Comparison of ENCODE assay signal across 29 mouse cellular contexts in genomic region chr12:108288127-108288880, GRCm38 (mm10). TPM values are rescaled to one million over a fixed set of nuclear protein-coding genes. Genes with fewer than 3 reads are reported as not detected.
DNase-seq lines count a peak whose midpoint lies in the region; ATAC-seq and TF ChIP-seq lines count a peak whose summit lies in the region.
"Had no signal": no experiment of that assay in that cellular context is flagged by ENCODE, and none has a peak within 500 bp of the region (broad histone marks: within the 10 kb centered on the region; RNA-seq: fewer than 3 reads in every experiment).

No protein-coding gene starts in this region.

- H3K9ac ChIP-seq in hindbrain, embryonic 16.5 days (ENCODE audit: low read depth, low read length), result peak overlapping the region; percentile 33; the same call in 1 of the 2 replicates
- H3K9ac ChIP-seq: embryonic facial prominence, embryonic 13.5 days; forebrain, embryonic 12.5 days; intestine, embryonic 15.5 days; liver, embryonic 12.5 days; liver, postnatal 0 days; midbrain, embryonic 12.5 days had no signal

- H3K27me3 ChIP-seq in hindbrain, embryonic 16.5 days (replicated peaks; ENCODE audit: control insufficient read depth, insufficient read depth, low read length), result no peaks in the 10 kb centered on the region
- H3K27me3 ChIP-seq in hindbrain, embryonic 10.5 days (ENCODE audit: insufficient read depth, poor library complexity, severe bottlenecking), result 0 out of 2 replicates have a peak, but pooled peaks cover 2% of the 10 kb centered on the region
- H3K27me3 ChIP-seq in E14TG2a.4 (ENCODE audit: insufficient read depth, low read length) (peaks cover 33% of the 10 kb centered on the region), G1E (ENCODE audit: insufficient read depth, low read length) (no peaks in the 10 kb centered on the region)
- H3K27me3 ChIP-seq: forebrain, embryonic 12.5 days; intestine, embryonic 15.5 days; midbrain, embryonic 12.5 days; Patski had no signal

- no peaks in the 10 kb centered on the region for H3K9me3 ChIP-seq in hindbrain, embryonic 16.5 days (ENCODE audit: control insufficient read depth, low read length)
- no peaks in the 10 kb centered on the region for H3K9me3 ChIP-seq in hindbrain, embryonic 10.5 days
- H3K9me3 ChIP-seq in E14TG2a.4 (ENCODE audit: low read length) (no peaks in the 10 kb centered on the region), G1E (replicated peaks) (peaks cover 90% of the 10 kb centered on the region)
- H3K9me3 ChIP-seq: embryonic facial prominence, embryonic 13.5 days; forebrain, embryonic 12.5 days; intestine, embryonic 15.5 days; liver, embryonic 12.5 days had no signal

- no peak overlapping the region for H3K27ac ChIP-seq in hindbrain, embryonic 16.5 days (ENCODE audit: low read depth, low read length)
- no peak overlapping the region for H3K27ac ChIP-seq in hindbrain, embryonic 10.5 days
- H3K27ac ChIP-seq: embryonic facial prominence, embryonic 13.5 days; forebrain, embryonic 12.5 days; hindbrain, postnatal 0 days; intestine, embryonic 15.5 days; liver, embryonic 12.5 days; midbrain, embryonic 12.5 days had no signal

- no peak for ATAC-seq in hindbrain, embryonic 16.5 days
- no peak for ATAC-seq in G1E (ENCODE audit: extremely low read depth, insufficient number of reproducible peaks, low FRiP score, poor library complexity, severe bottlenecking)
- ATAC-seq: CD4-positive, CD25-positive, alpha-beta regulatory T cell, adult 4 months; hindbrain, postnatal 0 days; intestine, embryonic 15.5 days; liver, embryonic 12.5 days; liver, postnatal 0 days; Patski had no signal

- TF ChIP-seq CTCF in E14TG2a.4 (conservative IDR thresholded peaks at IDR 0.05; ENCODE audit: low read length), result no peak
- TF ChIP-seq CTCF in G1E (IDR thresholded peaks at IDR 0.05; ENCODE audit: low read depth, low read length), result no peak

- 66% methylated on average over 19 of the region's 19 CpGs for WGBS in hindbrain, embryonic 16.5 days
- 82% methylated on average over 19 of the region's 19 CpGs for whole genome bisulfite sequencing in hindbrain, embryonic 10.5 days

- H3K4me2 ChIP-seq in hindbrain, embryonic 16.5 days (ENCODE audit: low read length), result no peak overlapping the region
- H3K4me2 ChIP-seq: embryonic facial prominence, embryonic 13.5 days; forebrain, embryonic 12.5 days; intestine, embryonic 15.5 days; liver, embryonic 12.5 days; midbrain, embryonic 12.5 days had no signal

- no peak overlapping the region for H3K4me3 ChIP-seq in hindbrain, embryonic 16.5 days (ENCODE audit: low read length)
- H3K4me3 ChIP-seq in hindbrain, embryonic 10.5 days, result no peak overlapping the region
- peak overlapping the region; percentile 68 for H3K4me3 ChIP-seq in E14TG2a.4 (replicated peaks; ENCODE audit: low read length)
- peak overlapping the region; percentile 5; the same call in 1 of the 2 replicates for H3K4me3 ChIP-seq in G1E (ENCODE audit: low read depth, low read length)
- H3K4me3 ChIP-seq: embryonic facial prominence, embryonic 13.5 days; forebrain, embryonic 12.5 days; intestine, embryonic 15.5 days; liver, embryonic 12.5 days; midbrain, embryonic 12.5 days had no signal

- peak; percentile 44 for DNase-seq in adrenal gland, postnatal 25 days
- no peak for DNase-seq in adrenal gland, postnatal 4 days (ENCODE audit: low spot score in 2 of 2)
- DNase-seq in hindbrain, embryonic 10.5 days (ENCODE audit: low spot score), result no peak
- DNase-seq in G1E (ENCODE audit: low spot score), result no peak
- no peak for DNase-seq in thymus, postnatal 10 days (ENCODE audit: low spot score in 2 of 2)
- no peak for DNase-seq in spleen, adult 18-20 months
- DNase-seq: cerebellum, adult 18-20 months; gastrocnemius, postnatal 10 days; heart, postnatal 14 days; kidney, adult 2 months; kidney, postnatal 10 days; layer of hippocampus, postnatal 36 days; left cerebral cortex, postnatal 4 days; liver, postnatal 0 days; lung, postnatal 36 days; right cerebral cortex, postnatal 4 days had no signal

- H3K36me3 ChIP-seq in hindbrain, embryonic 16.5 days (ENCODE audit: control insufficient read depth, insufficient read depth, low read length), result no peaks in the 10 kb centered on the region
- H3K36me3 ChIP-seq in hindbrain, embryonic 10.5 days, result no peaks in the 10 kb centered on the region
- H3K36me3 ChIP-seq in E14TG2a.4 (ENCODE audit: insufficient read depth, low read length) (no peaks in the 10 kb centered on the region), G1E (replicated peaks) (no peaks in the 10 kb centered on the region)
- H3K36me3 ChIP-seq: embryonic facial prominence, embryonic 13.5 days; forebrain, embryonic 12.5 days; intestine, embryonic 15.5 days; liver, embryonic 12.5 days; midbrain, embryonic 12.5 days had no signal

- peaks cover 15% of the 10 kb centered on the region for H3K4me1 ChIP-seq in hindbrain, embryonic 16.5 days (ENCODE audit: control insufficient read depth, insufficient read depth, low read depth, low read length)
- peaks cover 54% of the 10 kb centered on the region for H3K4me1 ChIP-seq in hindbrain, embryonic 10.5 days (replicated peaks)
- H3K4me1 ChIP-seq in E14TG2a.4 (replicated peaks; ENCODE audit: low read depth, low read length), result peaks cover 70% of the 10 kb centered on the region
- no peaks in the 10 kb centered on the region for H3K4me1 ChIP-seq in G1E (ENCODE audit: insufficient read depth, low read depth, low read length)

RNA-seq across cellular contexts. Expression of gene Ccdc85c, which starts 13.1 kb away (rescaled TPM):
- 19.4 and 19.9 TPM in 2 replicates for total RNA-seq in adrenal gland, postnatal 25 days (2021)
- total RNA-seq in adrenal gland, postnatal 4 days (2021), result 10 to 100 TPM; 29.6 to 29.9 TPM
- polyA plus RNA-seq in hindbrain, embryonic 16.5 days (2015; fragmentation: Nextera tagmentation; extraction: Ambion mirVana), result 7.5 and 10.2 TPM in 2 replicates
- polyA plus RNA-seq in hindbrain, embryonic 10.5 days (2016; fragmentation: Nextera tagmentation; extraction: Ambion mirVana), result 14.3 and 16.0 TPM in 2 replicates
- total RNA-seq in G1E (2014; fragmentation: Nextera tagmentation) (not detected in 2 replicates), G1E (2017) (0.05 TPM in 1 of 2 replicates, not detected in the other)
- not detected in 2 replicates for polyA plus RNA-seq in G1E (2012)

RNA-seq across cellular contexts. Expression of gene Hhipl1, which starts 17.8 kb away (rescaled TPM):
- total RNA-seq in adrenal gland, postnatal 25 days (2021), result 0.48 and 0.67 TPM in 2 replicates
- total RNA-seq in adrenal gland, postnatal 4 days (2021), result 1 to 10 TPM; 1.1 to 1.3 TPM
- 2.6 and 2.9 TPM in 2 replicates for polyA plus RNA-seq in hindbrain, embryonic 16.5 days (2015; fragmentation: Nextera tagmentation; extraction: Ambion mirVana)
- polyA plus RNA-seq in hindbrain, embryonic 10.5 days (2016; fragmentation: Nextera tagmentation; extraction: Ambion mirVana), result 3.0 and 3.2 TPM in 2 replicates
- not detected in 2 replicates for total RNA-seq in G1E (2014; fragmentation: Nextera tagmentation)
- 0.05 and 0.06 TPM in 2 replicates for total RNA-seq in G1E (2017)
- polyA plus RNA-seq in G1E (2012), result not detected in 2 replicates
- total RNA-seq: common myeloid progenitor, adult 5-6 weeks; megakaryocyte, adult 5-6 weeks; MEL had no signal
- polyA plus RNA-seq: CD4-positive, CD25-positive, alpha-beta regulatory T cell, adult 4 months had no signal

RNA-seq across cellular contexts. Expression of gene Cyp46a1, which starts 45.9 kb away (rescaled TPM):
- 2.0 and 3.1 TPM in 2 replicates for total RNA-seq in adrenal gland, postnatal 25 days (2021)
- 1 to 10 TPM; 4.9 to 7.1 TPM for total RNA-seq in adrenal gland, postnatal 4 days (2021)
- polyA plus RNA-seq in hindbrain, embryonic 16.5 days (2015; fragmentation: Nextera tagmentation; extraction: Ambion mirVana), result 38.3 and 40.1 TPM in 2 replicates
- 17.8 and 19.1 TPM in 2 replicates for polyA plus RNA-seq in hindbrain, embryonic 10.5 days (2016; fragmentation: Nextera tagmentation; extraction: Ambion mirVana)
- not detected in 2 replicates for total RNA-seq in G1E (2014; fragmentation: Nextera tagmentation)
- total RNA-seq in G1E (2017), result 0.23 and 0.55 TPM in 2 replicates
- not detected in 2 replicates for polyA plus RNA-seq in G1E (2012)
- total RNA-seq: common myeloid progenitor, adult 5-6 weeks; megakaryocyte, adult 5-6 weeks; MEL had no signal
- polyA plus RNA-seq: CD4-positive, CD25-positive, alpha-beta regulatory T cell, adult 4 months had no signal

Comparison
In these comparisons a context has a peak if more than half of its experiments do, and no peak if none do; other contexts are left out.
1. H3K4me3 ChIP-seq: peak in E14TG2a.4 (single experiment) and G1E (single experiment); none in hindbrain, embryonic 16.5 days (single experiment) and hindbrain, embryonic 10.5 days (single experiment).
2. RNA of gene Ccdc85c, which starts 13.1 kb away (total RNA-seq): 29.6 to 29.9 TPM in adrenal gland, postnatal 4 days and 19.4 to 19.9 TPM in adrenal gland, postnatal 25 days; 0.05 TPM in G1E; every median in the first group is over 10 times any median in the second.